Mouse (Mus musculus) 416B (cell line): ENCODE data around the gene Sfrp4.
"Not testable (repeated sequence)": the region's sequence is repeated elsewhere in the genome, so short reads cannot be mapped to it uniquely, and the experiment has no call there.

ENCODE experiments used
- DNase-seq: peaks from one replicate; pipeline ENCODE4 v3.0.0; 2011; ENCODE audit warnings: low read depth

Gene Sfrp4

DNA sequence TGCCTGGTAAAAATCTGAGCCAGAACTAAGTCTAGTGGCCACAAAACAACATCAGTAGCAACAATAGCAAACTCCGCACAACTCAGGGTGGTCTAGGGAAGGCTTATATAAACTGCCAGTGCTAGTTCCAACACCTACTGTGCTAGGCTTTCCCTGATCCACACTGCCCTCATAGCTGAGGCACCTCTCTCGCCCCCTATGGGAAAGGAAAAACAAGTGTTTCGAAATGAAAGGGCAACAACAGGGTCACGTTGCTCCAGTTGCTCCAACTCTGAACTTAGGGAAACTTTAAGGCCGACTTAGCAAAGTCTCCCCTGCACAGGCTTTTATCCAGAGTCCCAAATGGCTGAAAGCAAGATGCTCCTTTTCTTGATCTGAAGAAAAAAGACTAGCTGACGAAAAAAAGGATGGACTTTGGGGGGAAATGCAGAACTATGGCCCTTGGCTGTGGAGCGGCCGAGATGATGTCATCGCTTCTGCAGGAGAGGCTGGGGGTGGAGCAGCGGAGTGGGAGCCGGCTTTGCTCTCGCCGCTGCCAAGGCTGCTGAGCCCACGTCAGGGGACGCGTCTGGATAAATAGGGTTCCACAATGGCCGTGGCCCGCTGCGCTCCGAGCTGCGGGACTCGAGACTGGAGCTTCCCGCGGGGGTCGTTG is at the start of gene Sfrp4:
TSS of gene Sfrp4 (plus strand) at position 532 of the 655 bp plus-strand sequence.
- peak; percentile 19 for DNase-seq

DNA sequence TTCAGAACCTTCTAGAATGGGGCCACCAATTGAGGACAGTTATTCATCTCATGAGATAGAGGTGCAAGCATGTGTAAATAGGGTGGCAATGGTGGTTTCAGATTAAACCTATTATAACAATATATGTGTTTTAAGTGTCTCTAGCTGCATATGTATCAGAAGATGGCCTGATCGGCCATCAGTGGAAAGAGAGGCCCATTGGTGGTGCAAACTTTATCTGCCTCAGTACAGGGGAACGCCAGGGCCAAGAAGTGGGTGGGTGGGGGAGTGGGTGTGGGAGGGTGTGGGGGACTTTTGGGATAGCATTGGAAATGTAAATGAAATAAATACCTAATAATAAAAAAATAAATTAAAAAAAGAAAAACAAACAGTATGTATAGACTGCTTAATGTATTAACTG is 48.2 kb upstream of the Sfrp4 start:
- not testable (repeated sequence) for DNase-seq

DNA sequence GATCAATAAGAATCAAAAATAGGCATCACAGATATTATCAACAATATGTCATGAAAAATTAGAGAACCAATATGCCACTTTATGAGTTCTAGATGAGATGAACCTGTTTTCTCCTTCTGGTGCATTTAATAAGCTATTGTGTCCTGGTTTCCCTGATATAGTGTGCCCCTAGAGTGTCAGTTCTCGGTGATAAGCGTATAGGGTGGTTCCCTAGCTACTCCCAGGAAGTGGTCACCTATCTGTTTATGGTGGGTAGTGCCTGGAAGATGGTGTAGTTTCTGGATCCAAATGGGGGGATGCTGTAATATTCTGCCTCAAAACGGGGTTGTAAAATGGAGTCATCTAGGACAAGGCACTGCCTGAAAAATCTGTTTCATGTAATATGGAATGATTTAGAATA is 47.0 kb upstream of the Sfrp4 start:
- DNase-seq = no peak

DNA sequence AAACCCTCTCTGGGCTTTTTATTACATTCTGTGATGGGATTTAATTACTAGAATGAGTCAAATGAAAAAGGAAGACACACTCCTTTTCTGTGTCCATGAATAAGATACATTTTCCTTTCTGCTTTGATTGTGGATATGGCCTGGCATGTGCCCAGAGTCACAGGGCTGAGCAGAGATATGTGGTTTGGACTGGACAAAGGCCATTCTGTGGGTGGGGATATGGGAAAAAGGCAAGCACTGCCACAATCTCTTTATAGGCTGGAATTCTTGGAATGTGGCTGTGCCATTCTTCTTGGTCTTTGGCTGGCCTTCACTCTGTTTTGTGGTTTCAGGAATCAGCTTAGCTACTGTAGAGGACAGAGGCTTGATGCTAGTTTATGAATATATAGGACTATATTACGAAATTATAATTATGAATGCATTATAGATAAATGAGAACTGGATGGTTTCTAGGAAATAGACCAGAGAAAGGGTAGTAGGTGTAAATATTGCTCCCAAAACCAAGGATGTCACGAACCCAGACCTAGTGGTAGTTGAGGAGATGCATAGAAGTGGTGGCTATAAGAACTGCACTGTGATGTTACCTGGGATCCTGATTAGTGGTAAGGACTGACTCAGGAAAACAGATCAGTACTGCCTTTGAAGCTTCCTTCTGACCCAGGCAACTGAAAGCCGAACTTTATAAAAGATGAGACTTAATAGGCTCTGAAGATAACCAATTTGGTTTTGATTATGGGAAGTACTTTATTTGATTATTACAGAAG is 31.7 kb upstream of the Sfrp4 start:
- DNase-seq = no peak

GRCm38 (mm10) chr13:19595141-19595540 is 27.8 kb upstream of the Sfrp4 start:
- no peak for DNase-seq

DNA sequence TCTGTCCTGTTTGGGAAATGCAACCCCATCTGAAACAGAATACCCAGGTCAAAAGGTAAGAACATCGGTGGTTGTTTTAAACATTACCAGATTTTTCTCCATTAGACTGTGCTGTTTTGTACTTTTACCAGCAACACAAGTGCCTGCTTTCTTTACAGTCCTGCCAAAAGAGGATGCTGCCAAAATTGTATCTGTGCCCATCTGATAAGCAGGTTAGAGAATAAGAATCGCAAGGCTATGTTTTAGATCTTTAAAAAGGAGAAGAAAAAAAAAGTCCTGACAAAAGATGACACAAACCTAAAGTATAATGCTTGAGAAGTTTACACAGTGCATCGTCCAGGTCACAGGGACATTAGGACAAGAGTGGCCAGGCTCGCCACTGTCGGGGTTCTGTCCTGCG is 23.7 kb upstream of the Sfrp4 start:
- DNase-seq = peak; percentile 18

DNA sequence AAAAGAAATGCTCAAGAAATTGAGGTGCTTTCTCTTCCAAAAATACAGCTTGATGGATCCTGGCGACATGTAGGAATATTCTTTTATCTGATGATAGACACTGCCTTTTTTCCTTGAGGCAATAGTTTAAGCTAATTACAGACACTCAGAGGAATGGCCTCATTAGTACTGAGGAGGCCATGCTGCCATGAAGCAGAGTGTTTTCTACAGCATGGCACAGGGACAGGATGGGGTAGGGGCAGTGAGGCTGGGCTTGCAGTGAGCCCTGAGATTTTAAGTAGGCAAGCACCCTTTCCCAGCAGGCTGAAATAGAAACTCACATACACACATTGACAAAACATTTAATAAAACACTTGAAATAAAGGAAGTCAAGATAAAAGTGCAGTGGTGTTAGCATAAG is 20.4 kb upstream of the Sfrp4 start:
- DNase-seq = no peak

GRCm38 (mm10) chr13:19603719-19604118 is 19.2 kb upstream of the Sfrp4 start:
- DNase-seq = no peak

DNA sequence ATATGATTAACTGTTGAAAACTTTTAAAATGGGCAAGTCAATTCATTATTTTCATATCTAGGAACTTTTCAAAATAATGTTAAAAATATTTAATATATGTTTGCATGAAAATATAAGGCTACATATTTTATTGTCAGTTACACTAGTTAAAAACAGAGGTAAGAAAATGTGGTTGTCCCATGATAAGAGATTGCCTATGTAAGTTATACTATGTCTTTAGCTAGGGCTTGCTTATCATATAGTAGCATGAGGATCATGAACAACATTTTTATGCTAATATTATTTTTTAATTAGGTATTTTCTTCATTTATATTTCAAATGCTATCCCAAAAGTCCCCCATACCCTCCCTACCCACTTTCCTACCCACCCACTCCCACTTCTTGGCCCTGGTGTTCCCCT is 18.0 kb upstream of the Sfrp4 start:
- no peak for DNase-seq

DNA sequence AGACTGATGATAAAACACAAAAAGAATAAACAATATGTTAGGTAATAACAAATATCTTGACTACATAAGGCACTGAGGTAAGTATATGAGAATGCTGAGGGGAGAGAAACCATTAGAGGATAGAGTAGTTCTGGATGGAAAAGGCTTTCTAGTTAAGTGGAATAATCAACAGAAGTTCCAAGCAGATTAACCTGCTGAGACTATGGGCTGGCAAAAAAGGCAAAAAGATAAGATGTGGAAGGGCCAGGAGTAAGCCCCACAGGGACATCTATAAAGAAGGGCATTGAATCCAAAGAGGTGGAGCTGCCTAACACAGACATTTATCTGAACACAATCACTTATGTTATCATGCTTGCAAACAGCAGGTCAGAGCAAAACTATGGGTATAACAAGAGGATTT is 14.8 kb upstream of the Sfrp4 start:
- DNase-seq = no peak

DNA sequence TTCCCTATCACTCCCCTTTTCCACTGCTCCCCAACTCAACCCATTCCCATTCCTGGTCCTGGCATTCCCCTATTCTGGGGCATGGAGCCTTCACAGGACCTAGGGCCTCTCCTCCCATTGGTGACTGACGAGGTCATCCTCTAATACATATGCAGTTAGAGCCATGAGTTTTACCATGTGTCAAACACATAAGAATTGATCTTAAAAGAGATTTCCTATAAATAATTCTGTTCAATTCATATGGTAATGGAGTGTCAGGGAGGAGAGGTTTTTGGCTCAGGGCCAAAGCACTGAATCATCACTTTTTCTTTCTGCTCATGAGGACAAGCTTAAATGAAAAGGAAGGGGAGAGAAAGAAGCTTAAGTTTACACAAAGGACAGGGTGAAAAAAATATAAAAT is 10.6 kb upstream of the Sfrp4 start:
- peak; percentile 60 for DNase-seq

GRCm38 (mm10) chr13:19612963-19613362 is 9.9 kb upstream of the Sfrp4 start:
- DNase-seq = no peak

- no peak for DNase-seq
Measured at GRCm38 (mm10) chr13:19613426-19613825, 9.5 kb upstream of the Sfrp4 start.

DNA sequence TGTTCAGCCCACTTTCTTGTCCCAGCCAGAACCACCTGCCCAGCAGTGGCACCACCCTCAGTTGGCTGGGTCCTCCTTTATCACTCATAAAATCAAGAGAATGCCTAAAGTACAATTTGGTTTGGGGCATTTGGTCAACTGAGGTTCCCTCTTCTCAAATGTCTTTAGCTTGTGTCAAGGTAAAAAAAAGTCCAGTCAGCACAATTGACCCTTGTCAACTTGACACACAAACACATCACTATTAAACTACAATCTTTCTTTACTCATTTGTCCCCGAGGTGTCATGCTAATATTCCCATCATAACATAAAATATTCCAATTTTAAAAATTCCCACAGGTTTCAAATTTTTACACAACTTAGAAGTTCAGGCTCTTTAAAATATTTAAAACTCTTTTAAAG is 8.6 kb upstream of the Sfrp4 start:
- no peak for DNase-seq

- no peak for DNase-seq
Measured at GRCm38 (mm10) chr13:19618081-19618480, 4.8 kb upstream of the Sfrp4 start.

- DNase-seq = peak; percentile 65
Measured at GRCm38 (mm10) chr13:19618841-19619215, 4.1 kb upstream of the Sfrp4 start.

DNA sequence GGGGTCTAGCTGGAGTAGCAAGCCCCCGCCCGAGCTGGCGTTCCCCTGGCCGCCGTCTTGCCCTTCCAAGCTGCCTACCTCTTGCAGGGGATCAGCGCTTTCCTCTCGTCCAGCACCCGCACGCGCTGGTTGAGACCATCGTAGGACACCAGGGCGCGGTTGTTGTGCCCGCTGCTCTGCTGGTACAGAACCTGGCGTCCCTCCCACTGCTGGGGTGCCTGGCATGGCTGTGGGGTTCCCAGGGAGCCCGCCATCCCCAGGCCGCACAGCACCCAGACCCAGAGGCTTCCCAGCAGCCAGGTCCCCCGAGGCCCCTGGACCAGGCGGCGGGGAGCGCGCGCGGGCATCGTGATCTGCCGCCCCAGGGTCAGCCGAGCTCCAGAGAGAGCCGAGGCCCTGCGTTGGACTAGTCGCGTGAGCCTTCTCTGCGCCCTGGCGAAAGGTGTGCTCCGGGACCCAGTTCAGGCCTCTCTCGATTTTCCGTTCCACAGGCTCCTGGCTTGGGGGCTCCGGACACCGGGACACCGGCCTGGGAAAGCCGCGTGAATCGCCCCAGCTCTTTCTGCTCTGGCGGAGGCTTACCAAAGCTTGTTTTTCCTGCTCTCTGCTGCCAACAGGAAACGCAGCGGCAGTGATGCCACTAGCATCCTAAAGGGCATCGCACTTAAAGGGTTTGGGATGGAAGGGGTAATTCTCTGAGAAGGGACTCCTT is 3.5 kb upstream of the Sfrp4 start, which contains the start of gene Epdr1:
TSS of gene Epdr1 (minus strand) at position 712 of the 712 bp plus-strand sequence.
- DNase-seq = peak; percentile 83

DNA sequence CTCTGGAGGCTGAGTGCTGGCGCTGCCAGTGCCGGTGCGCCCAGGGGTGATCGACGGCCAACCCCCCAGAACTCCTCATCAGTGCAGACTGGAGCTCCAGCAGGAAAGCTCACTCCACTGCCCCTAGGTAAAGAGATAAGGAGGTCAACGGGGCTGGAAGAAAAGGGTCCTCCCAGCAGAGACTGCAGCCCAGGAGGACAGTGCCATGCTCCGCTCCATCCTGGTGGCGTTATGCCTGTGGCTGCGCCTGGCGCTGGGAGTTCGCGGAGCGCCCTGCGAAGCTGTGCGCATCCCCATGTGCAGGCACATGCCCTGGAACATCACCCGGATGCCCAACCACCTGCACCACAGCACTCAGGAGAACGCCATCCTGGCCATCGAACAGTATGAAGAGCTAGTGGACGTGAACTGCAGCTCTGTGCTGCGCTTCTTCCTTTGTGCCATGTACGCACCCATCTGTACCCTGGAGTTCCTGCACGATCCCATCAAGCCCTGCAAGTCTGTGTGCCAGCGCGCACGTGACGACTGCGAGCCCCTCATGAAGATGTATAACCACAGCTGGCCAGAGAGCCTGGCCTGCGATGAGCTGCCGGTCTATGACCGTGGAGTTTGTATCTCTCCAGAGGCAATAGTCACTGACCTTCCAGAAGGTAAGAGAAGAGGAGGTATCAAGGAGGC is 463 bp downstream of the Sfrp4 start:
- no peak for DNase-seq

DNA sequence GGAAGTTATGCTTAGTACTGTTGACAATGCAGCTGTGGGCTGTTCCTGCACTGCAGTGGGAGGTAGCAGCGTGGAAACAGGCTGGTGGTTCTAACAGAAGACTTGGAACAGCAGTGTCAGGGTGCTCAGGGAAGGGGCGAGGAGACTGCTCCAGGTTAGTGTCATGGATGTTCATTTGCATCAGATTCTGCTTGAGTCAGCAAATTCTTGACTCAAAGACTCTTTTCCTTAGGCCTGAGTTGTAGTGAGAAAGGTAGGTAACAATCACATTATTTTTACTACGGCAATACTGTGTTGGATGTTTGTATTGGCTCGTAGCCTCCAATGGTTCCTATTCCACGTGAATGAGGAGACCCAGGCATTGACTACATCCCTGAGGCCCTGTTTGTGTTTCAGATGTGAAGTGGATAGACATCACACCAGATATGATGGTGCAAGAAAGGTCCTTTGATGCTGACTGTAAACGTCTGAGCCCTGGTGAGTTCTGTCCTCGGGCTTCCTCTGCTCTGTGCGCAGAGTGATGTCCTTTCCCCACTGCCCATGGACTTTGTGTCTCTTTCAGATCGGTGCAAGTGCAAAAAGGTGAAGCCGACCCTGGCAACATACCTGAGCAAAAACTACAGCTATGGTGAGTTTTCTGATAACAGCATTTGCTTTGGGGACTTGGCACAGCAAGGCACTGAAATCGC is 1.9 kb downstream of the Sfrp4 start:
- no peak for DNase-seq

- no peak for DNase-seq
Measured at GRCm38 (mm10) chr13:19626473-19626872, 3.6 kb downstream of the Sfrp4 start.

DNA sequence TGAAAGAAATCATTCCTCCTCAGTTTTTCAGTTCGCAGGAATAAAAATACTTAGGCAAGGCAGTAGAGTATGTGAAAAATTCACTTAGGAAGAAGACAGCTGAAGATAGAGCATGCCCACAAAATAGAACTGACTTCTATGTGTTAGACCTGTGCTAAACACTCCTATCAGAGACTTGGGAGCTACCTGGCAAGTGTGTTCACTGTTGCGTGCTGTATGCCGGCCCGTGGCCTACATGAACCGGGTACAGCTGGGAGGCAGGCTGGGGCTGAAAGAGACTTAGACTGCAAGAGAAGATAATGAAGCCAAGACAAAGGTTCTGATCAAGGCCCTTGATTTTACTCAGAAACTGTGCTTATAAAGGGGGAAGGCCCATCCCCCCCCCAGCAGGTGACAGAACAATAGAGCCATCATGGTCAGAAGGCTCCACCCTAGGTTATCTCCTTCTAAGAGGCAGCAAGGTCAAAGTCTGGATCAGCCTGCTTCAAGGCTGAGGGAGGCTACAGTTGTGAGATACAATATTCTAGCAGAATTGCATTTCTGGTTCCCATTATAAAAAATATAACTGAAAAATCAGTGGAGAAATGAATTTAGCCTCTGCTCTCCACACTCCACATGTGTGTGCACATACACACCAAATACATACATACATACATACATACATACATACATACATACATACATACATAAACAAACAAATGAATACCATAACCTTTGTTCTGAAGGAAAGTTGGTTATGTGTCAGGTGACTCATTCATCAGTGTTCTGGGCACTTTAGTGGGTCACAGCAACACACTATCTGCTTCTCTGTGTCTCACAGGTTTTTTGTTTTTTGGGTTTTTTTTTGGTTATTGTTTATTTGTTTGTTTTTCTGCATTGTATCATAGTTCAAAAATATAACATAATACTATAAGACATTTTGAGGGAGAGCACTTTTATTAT is 8.1 kb downstream of the Sfrp4 start:
- no peak for DNase-seq
